Mouse (Mus musculus) CH12.LX (cell line): Measurements from ENCODE around the gene Glis3. TPM values are rescaled to one million over a fixed set of nuclear protein-coding genes. Genes with fewer than 3 reads are reported as not detected.

Source experiments
- DNase-seq: peaks from one replicate; pipeline ENCODE4 v3.0.0-alpha.2; 2013; ENCODE audit errors: extremely low read depth
- H3K27ac ChIP-seq: 2 replicates; pipeline ENCODE4 v1.5.1; 2012; ENCODE audit warnings: low read depth, mild to moderate bottlenecking, control low read depth, moderate library complexity; ENCODE audit not compliant: insufficient read depth
- H3K27me3 ChIP-seq: replicated peaks from 2 replicates; pipeline ENCODE3; 2012; ENCODE audit warnings: inconsistent platforms
- H3K36me3 ChIP-seq, 2 experiments: replicated peaks in 1 of 2; 2 replicates each; pipeline versions ENCODE3 to v1.6.1; 2012; ENCODE audit warnings: inconsistent platforms in 1 of 2, low read length in 1 of 2, mild to moderate bottlenecking in 1 of 2, mixed read lengths in 1 of 2, moderate library complexity in 1 of 2; ENCODE audit not compliant: control insufficient read depth in 1 of 2, insufficient read depth in 1 of 2
- H3K4me1 ChIP-seq, 2 experiments: 2 replicates each; pipeline ENCODE4 v1.6.1; 2012; ENCODE audit warnings: inconsistent platforms in 1 of 2, moderate library complexity in 1 of 2; ENCODE audit not compliant: insufficient read depth in 2 of 2, control insufficient read depth in 1 of 2
- H3K4me2 ChIP-seq: 2 replicates; pipeline ENCODE4 v1.6.1; 2012; ENCODE audit warnings: low read depth, mild to moderate bottlenecking, control low read depth; ENCODE audit not compliant: poor library complexity, insufficient read depth, severe bottlenecking
- H3K4me3 ChIP-seq, 3 experiments: fragments of 150-350 bp in 1 of 3; sonication (generic) in 1 of 3; replicated peaks in 1 of 3; 2 replicates each; pipeline versions ENCODE3 to v1.5.1; 2011 to 2012; ENCODE audit warnings: low read depth in 2 of 3, low read length in 2 of 3, mild to moderate bottlenecking in 2 of 3, moderate library complexity in 2 of 3, control low read depth in 1 of 3, improper control_type of control experiment in 1 of 3, inconsistent platforms in 1 of 3, mixed read lengths in 1 of 3; ENCODE audit not compliant: poor library complexity in 1 of 3
- H3K79me2 ChIP-seq: replicated peaks from 2 replicates; pipeline ENCODE4 v1.6.1; 2012; ENCODE audit warnings: mild to moderate bottlenecking, moderate library complexity; ENCODE audit not compliant: control insufficient read depth, poor library complexity, insufficient read depth, severe bottlenecking; ENCODE audit errors: extremely low read depth
- H3K9ac ChIP-seq: 2 replicates; pipeline ENCODE4 v1.6.1; 2012; ENCODE audit warnings: low read depth, mild to moderate bottlenecking, control low read depth, moderate library complexity; ENCODE audit not compliant: insufficient read depth
- H3K9me3 ChIP-seq: replicated peaks from 2 replicates; pipeline ENCODE3; 2012; ENCODE audit warnings: low read length, inconsistent platforms, mixed read lengths
- CHD1 ChIP-seq: IDR thresholded peaks from 2 replicates; pipeline ENCODE4 v1.6.1; 2012; ENCODE audit warnings: low read depth, low read length, improper control_type of control experiment, inconsistent platforms
- CHD2 ChIP-seq: IDR thresholded peaks from 2 replicates; pipeline ENCODE4 v1.6.1; 2011; ENCODE audit warnings: low read length, improper control_type of control experiment
- E2F4 ChIP-seq: IDR thresholded peaks from 2 replicates; pipeline ENCODE4 v1.6.1; 2011; ENCODE audit warnings: low read depth, low read length, improper control_type of control experiment; ENCODE audit not compliant: insufficient replicate concordance
- ETS1 ChIP-seq: conservative IDR thresholded peaks from 2 replicates; pipeline ENCODE4 v1.6.1; 2012; ENCODE audit warnings: low read depth, mild to moderate bottlenecking, inconsistent platforms, low read length, improper control_type of control experiment, moderate library complexity
- GABPA ChIP-seq: IDR thresholded peaks from 2 replicates; pipeline ENCODE4 v1.6.1; 2012; ENCODE audit warnings: low read depth, low read length, improper control_type of control experiment, inconsistent platforms; ENCODE audit not compliant: insufficient replicate concordance
- JUN ChIP-seq: IDR thresholded peaks from 2 replicates; pipeline ENCODE4 v1.6.1; 2011; ENCODE audit warnings: low read depth, mild to moderate bottlenecking, low read length, improper control_type of control experiment, moderate library complexity; ENCODE audit not compliant: insufficient read depth
- JUND ChIP-seq: conservative IDR thresholded peaks from 2 replicates; pipeline ENCODE4 v1.6.1; 2011; ENCODE audit warnings: low read depth, low read length, improper control_type of control experiment
- KAT2A ChIP-seq: IDR thresholded peaks from 2 replicates; pipeline ENCODE4 v1.6.1; 2012; ENCODE audit warnings: low read length, improper control_type of control experiment, inconsistent platforms; ENCODE audit not compliant: insufficient replicate concordance
- MAFK ChIP-seq: IDR thresholded peaks from 2 replicates; pipeline ENCODE4 v1.6.1; 2011; ENCODE audit warnings: low read length, improper control_type of control experiment; ENCODE audit not compliant: insufficient replicate concordance
- MEF2A ChIP-seq: IDR thresholded peaks from 2 replicates; pipeline ENCODE4 v1.6.1; 2014; ENCODE audit warnings: low read depth, mild to moderate bottlenecking, inconsistent platforms, low read length, improper control_type of control experiment, borderline replicate concordance
- NRF1 ChIP-seq: IDR thresholded peaks from 2 replicates; pipeline ENCODE4 v1.6.1; 2014; ENCODE audit warnings: low read depth, mild to moderate bottlenecking, inconsistent platforms, low read length, improper control_type of control experiment, moderate library complexity
- POLR2A ChIP-seq: IDR thresholded peaks from 2 replicates; pipeline ENCODE4 v1.6.1; 2011; ENCODE audit warnings: low read depth, mild to moderate bottlenecking, improper control_type of control experiment, low read length
- RAD21 ChIP-seq: IDR thresholded peaks from 2 replicates; pipeline ENCODE4 v1.6.1; 2011; ENCODE audit warnings: low read depth, mild to moderate bottlenecking, low read length, improper control_type of control experiment, moderate library complexity
- SMC3 ChIP-seq: IDR thresholded peaks from 2 replicates; pipeline ENCODE4 v1.6.1; 2011; ENCODE audit warnings: low read depth, low read length, improper control_type of control experiment
- TBP ChIP-seq: conservative IDR thresholded peaks from 2 replicates; pipeline ENCODE4 v1.6.1; 2011; ENCODE audit warnings: low read depth, low read length, improper control_type of control experiment
- TCF12 ChIP-seq: IDR thresholded peaks from 2 replicates; pipeline ENCODE4 v1.6.1; 2014; ENCODE audit warnings: low read depth, mild to moderate bottlenecking, inconsistent platforms, low read length, improper control_type of control experiment
- USF1 ChIP-seq: IDR thresholded peaks from 2 replicates; pipeline ENCODE4 v1.6.1; 2014; ENCODE audit warnings: low read depth, mild to moderate bottlenecking, inconsistent platforms, low read length, improper control_type of control experiment
- ZC3H11A ChIP-seq: IDR thresholded peaks from 2 replicates; pipeline ENCODE4 v1.6.1; 2012; ENCODE audit warnings: low read depth, mild to moderate bottlenecking, inconsistent platforms, low read length, improper control_type of control experiment
- ZMIZ1 ChIP-seq: IDR thresholded peaks from 2 replicates; pipeline ENCODE4 v1.6.1; 2012; ENCODE audit warnings: low read depth, mild to moderate bottlenecking, inconsistent platforms, low read length, improper control_type of control experiment
- ZNF384 ChIP-seq: IDR thresholded peaks from 2 replicates; pipeline ENCODE4 v1.6.1; 2012; ENCODE audit warnings: low read depth, low read length, improper control_type of control experiment, inconsistent platforms
- dilution Hi-C: fragments of 300-500 bp; cut with MboI; formaldehyde crosslinking; loops from 2 replicates; pipeline ENCODE4 v1.14.3; 2020; ENCODE audit warnings: low sequenced_read_pairs; ENCODE audit not compliant: extremely low pct_unique_long_range_greater_than_20kb, extremely low pct_ligation_motif_present
- in situ Hi-C: fragments of 300-500 bp; cut with MboI; formaldehyde crosslinking; loops from 3 replicates; pipeline ENCODE4 v1.14.3; 2019; ENCODE audit warnings: low sequenced_read_pairs, low pct_ligation_motif_present, low pct_unique_long_range_greater_than_20kb, mixed read lengths
- polyA plus RNA-seq: library from polyadenylated mRNA; unstranded; fragments of >175 nt; gene quantifications from 2 replicates; pipeline ENCODE4 v1.2.1, GENCODE M21; 2012; ENCODE audit warnings: low read depth; ENCODE audit not compliant: insufficient read length
- total RNA-seq, 2 experiments: library from RNA; depleted of rRNA; stranded (reverse); fragments of 300-350 nt in 1 of 2; fragments of >200 nt in 1 of 2; gene quantifications; 2 replicates each; pipeline ENCODE4 v1.2.3; 2012 to 2014

The Glis3 gene
- total and polyA plus RNA-seq, 3 experiments = not detected

GRCm38 (mm10) chr19:28234676-28235075 is 445.2 kb downstream of the Glis3 start:
- Histone ChIP-seq H3K4me1 (peaks cover 0 to 8% of the 10 kb centered on the region in 2 experiments; a peak in 1 of 4 replicates), H3K79me2 (no peaks in the 10 kb centered on the region), H3K36me3 (no peaks in the 10 kb centered on the region), H3K9me3 (no peaks in the 10 kb centered on the region), H3K27me3 (no peaks in the 10 kb centered on the region), H3K9ac (no peak overlapping the region), H3K4me3 (no peak overlapping the region), H3K4me2 (no peak overlapping the region), H3K27ac (no peak overlapping the region)
- in situ Hi-C loops (no loop called here), dilution Hi-C loops (no loop called here)
- TF ChIP-seq ZMIZ1 = no peak
- DNase-seq = no peak

- peaks cover 0 to 8% of the 10 kb centered on the region in 2 experiments; a peak in 1 of 4 replicates for H3K4me1 ChIP-seq
- no peaks in the 10 kb centered on the region for H3K36me3 ChIP-seq
- no peak overlapping the region for H3K27ac ChIP-seq
- dilution Hi-C loops = no loop called here
- H3K9ac ChIP-seq = no peak overlapping the region
- H3K9me3 ChIP-seq = no peaks in the 10 kb centered on the region
- no peak overlapping the region for H3K4me3 ChIP-seq
- no peaks in the 10 kb centered on the region for H3K79me2 ChIP-seq
- no peak overlapping the region for H3K4me2 ChIP-seq
- H3K27me3 ChIP-seq = no peaks in the 10 kb centered on the region
- DNase-seq = no peak
- TF ChIP-seq E2F4 = no peak
- no peak for TF ChIP-seq MAFK
- no peak for TF ChIP-seq JUND
- TF ChIP-seq NRF1 = no peak
- TF ChIP-seq ZC3H11A = no peak
- TF ChIP-seq TBP = no peak
- no peak for TF ChIP-seq ZNF384
- no peak for TF ChIP-seq MEF2A
- TF ChIP-seq RAD21 = no peak
- TF ChIP-seq TCF12 = no peak
- TF ChIP-seq CHD1 = no peak
- TF ChIP-seq SMC3 = no peak
- no peak for TF ChIP-seq ETS1
- no peak for TF ChIP-seq JUN
- TF ChIP-seq GABPA = no peak
- TF ChIP-seq USF1 = no peak
- no peak for TF ChIP-seq POLR2A
- TF ChIP-seq KAT2A = no peak
- no peak for TF ChIP-seq CHD2
- in situ Hi-C loops = no loop called here
Observed at GRCm38 (mm10) chr19:28231511-28231910, 448.4 kb downstream of the Glis3 start.
